Mouse (Mus musculus) liver, embryonic 11.5 days (tissue): ENCODE data around the gene Adam30. TPM values are rescaled to one million over a fixed set of nuclear protein-coding genes. Genes with fewer than 3 reads are reported as not detected.
A peak's percentile ranks its signal among the peaks of the same experiment; 100 is the strongest.

Experiments
- ATAC-seq: fragments of 200-750 bp; cut with Nextera tagmentation; replicated peaks from 2 replicates; pipeline ENCODE4 v1.8.0; 2017; ENCODE audit warnings: moderate number of reproducible peaks, mild to moderate bottlenecking, moderate TSS enrichment, moderate library complexity; ENCODE audit not compliant: low FRiP score
- DNase-seq: peaks from one replicate; pipeline ENCODE4 v3.0.0-alpha.2; 2017; ENCODE audit warnings: low spot score
- H3K27ac ChIP-seq: fragments of 300-500 bp; sonication (generic); 2 replicates; pipeline ENCODE4 v1.5.1; 2014; ENCODE audit warnings: mild to moderate bottlenecking, low read depth, low read length, control low read depth
- H3K27me3 ChIP-seq: fragments of 300-500 bp; sonication (generic); replicated peaks from 2 replicates; pipeline ENCODE4 v1.6.1; 2014; ENCODE audit warnings: low read length, mixed read lengths; ENCODE audit not compliant: control insufficient read depth, insufficient read depth
- H3K36me3 ChIP-seq: fragments of 300-500 bp; sonication (generic); 2 replicates; pipeline ENCODE4 v1.6.1; 2014; ENCODE audit warnings: mild to moderate bottlenecking, low read length, moderate library complexity, mixed read lengths; ENCODE audit not compliant: control insufficient read depth, insufficient read depth
- H3K4me1 ChIP-seq: fragments of 300-500 bp; sonication (generic); replicated peaks from 2 replicates; pipeline ENCODE4 v1.6.1; 2014; ENCODE audit warnings: low read length, mixed read lengths; ENCODE audit not compliant: control insufficient read depth, insufficient read depth
- H3K4me2 ChIP-seq: fragments of 300-500 bp; sonication (generic); 2 replicates; pipeline ENCODE4 v1.6.1; 2014; ENCODE audit warnings: mild to moderate bottlenecking, control low read depth, moderate library complexity
- H3K4me3 ChIP-seq: fragments of 300-500 bp; sonication (generic); 2 replicates; pipeline ENCODE4 v1.5.1; 2014; ENCODE audit warnings: low read depth, low read length, control low read depth
- H3K9ac ChIP-seq: fragments of 300-500 bp; sonication (generic); 2 replicates; pipeline ENCODE4 v1.6.1; 2014; ENCODE audit warnings: low read depth, low read length, control low read depth
- H3K9me3 ChIP-seq: fragments of 300-500 bp; sonication (generic); 2 replicates; pipeline ENCODE4 v1.6.1; 2016; ENCODE audit warnings: low read length, inconsistent platforms, mixed read lengths; ENCODE audit not compliant: control insufficient read depth
- WGBS: fragments of 180-500 bp; shearing (Covaris S2); extraction: QIAGEN DNeasy Blood & Tissue Kit; methylation state at CpG from one replicate; pipeline ENCODE4 v1.1.7; 2014; 5-methylcytosine and 5-hydroxymethylcytosine counted together
- polyA plus RNA-seq: library from polyadenylated mRNA; unstranded; fragments of >200 nt; fragmentation: Nextera tagmentation; extraction: Ambion mirVana; gene quantifications from 2 replicates; pipeline ENCODE4 v1.2.1, GENCODE M21; 2014

Gene Adam30
- polyA plus RNA-seq, 1 experiment from 2014 or later: not detected

GRCm38 (mm10) chr3:98157585-98157984 lies 2.8 kb upstream of the Adam30 start:
- DNase-seq (no peak), ATAC-seq (no peak)
- Histone ChIP-seq H3K9ac (no peak overlapping the region), H3K4me1 (no peaks in the 10 kb centered on the region), H3K4me2 (no peak overlapping the region), H3K27me3 (no peaks in the 10 kb centered on the region), H3K36me3 (no peaks in the 10 kb centered on the region), H3K4me3 (no peak overlapping the region), H3K9me3 (no peaks in the 10 kb centered on the region), H3K27ac (no peak overlapping the region)
- 37% methylated on average over 2 of the region's 2 CpGs for WGBS

GRCm38 (mm10) chr3:98158646-98159045 lies 1.8 kb upstream of the Adam30 start:
- no peak for DNase-seq
- 70% methylated on average over 4 of the region's 4 CpGs for WGBS
- Histone ChIP-seq H3K27me3 (no peaks in the 10 kb centered on the region), H3K4me3 (no peak overlapping the region), H3K9me3 (no peaks in the 10 kb centered on the region), H3K4me2 (no peak overlapping the region), H3K9ac (no peak overlapping the region), H3K36me3 (no peaks in the 10 kb centered on the region), H3K27ac (no peak overlapping the region), H3K4me1 (no peaks in the 10 kb centered on the region)
- ATAC-seq: no peak

DNA sequence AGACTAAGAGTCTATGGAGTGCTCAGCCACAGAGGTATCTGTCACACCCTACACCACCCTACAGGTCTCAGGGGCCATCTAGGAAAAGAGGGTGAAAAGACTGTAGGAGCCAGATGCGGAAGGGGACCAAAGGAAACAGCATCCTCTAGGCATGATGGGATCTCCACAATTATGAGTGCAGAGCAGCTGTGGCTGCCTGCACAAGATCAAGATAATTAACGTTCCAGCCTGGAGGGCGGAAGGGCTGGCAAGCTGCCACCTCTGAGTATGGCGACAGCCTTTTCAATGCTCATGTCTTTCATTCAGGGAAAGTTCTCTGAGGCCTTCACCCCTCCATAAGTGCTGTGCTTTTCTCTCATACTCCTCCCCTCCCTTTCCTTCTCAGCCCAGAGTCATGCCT lies 1.1 kb upstream of the Adam30 start:
- Histone ChIP-seq H3K4me1 (no peaks in the 10 kb centered on the region), H3K9me3 (no peaks in the 10 kb centered on the region), H3K4me3 (no peak overlapping the region), H3K4me2 (no peak overlapping the region), H3K27me3 (no peaks in the 10 kb centered on the region), H3K27ac (no peak overlapping the region), H3K9ac (no peak overlapping the region), H3K36me3 (no peaks in the 10 kb centered on the region)
- ATAC-seq (no peak), DNase-seq (no peak)
- WGBS: 71% methylated on average over 4 of the region's 4 CpGs

DNA sequence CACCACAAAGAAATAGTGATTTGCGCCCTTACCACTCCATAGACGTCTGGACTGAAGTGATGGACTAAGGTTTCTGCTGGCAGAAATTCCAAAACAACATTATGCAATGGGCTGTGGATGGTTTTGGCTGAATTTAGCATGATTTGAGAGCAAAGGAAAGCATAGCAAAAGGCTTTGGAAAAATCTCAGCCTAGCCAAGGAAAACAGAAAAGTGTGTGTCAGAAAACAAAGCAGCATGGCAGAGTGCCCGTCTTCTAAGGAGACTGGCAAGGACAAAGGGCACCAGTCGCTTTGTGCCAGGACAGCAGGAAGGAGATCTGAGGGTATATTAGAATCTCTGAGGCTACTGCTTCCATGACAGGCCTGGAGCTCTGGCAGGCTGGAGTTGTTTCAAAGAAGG lies 17.9 kb downstream of the Adam30 start:
- no peaks in the 10 kb centered on the region for H3K36me3 ChIP-seq
- no peak overlapping the region for H3K27ac ChIP-seq
- DNase-seq: no peak
- no peaks in the 10 kb centered on the region for H3K27me3 ChIP-seq
- WGBS: 81% methylated on average over 4 of the region's 4 CpGs
- no peak overlapping the region for H3K4me3 ChIP-seq
- ATAC-seq: no peak
- no peaks in the 10 kb centered on the region for H3K4me1 ChIP-seq
- no peaks in the 10 kb centered on the region for H3K9me3 ChIP-seq
- H3K9ac ChIP-seq: no peak overlapping the region
- H3K4me2 ChIP-seq: no peak overlapping the region

GRCm38 (mm10) chr3:98180805-98181204 lies 20.4 kb downstream of the Adam30 start:
- no peaks in the 10 kb centered on the region for H3K36me3 ChIP-seq
- H3K27ac ChIP-seq: no peak overlapping the region
- no peaks in the 10 kb centered on the region for H3K4me1 ChIP-seq
- no peaks in the 10 kb centered on the region for H3K9me3 ChIP-seq
- H3K4me2 ChIP-seq: no peak overlapping the region
- DNase-seq (no peak), ATAC-seq (0 out of 2 replicates have a peak, but pooled peaks have one; percentile 43)
- no peaks in the 10 kb centered on the region for H3K27me3 ChIP-seq
- 25% methylated on average over 7 of the region's 7 CpGs for WGBS
- H3K9ac ChIP-seq: no peak overlapping the region
- no peak overlapping the region for H3K4me3 ChIP-seq

- Histone ChIP-seq H3K4me2 (no peak overlapping the region), H3K9ac (no peak overlapping the region), H3K27me3 (no peaks in the 10 kb centered on the region), H3K27ac (no peak overlapping the region), H3K4me3 (no peak overlapping the region), H3K4me1 (no peaks in the 10 kb centered on the region), H3K36me3 (no peaks in the 10 kb centered on the region), H3K9me3 (no peaks in the 10 kb centered on the region)
- ATAC-seq (no peak), DNase-seq (no peak)
- 70% methylated on average over 10 of the region's 10 CpGs for WGBS
These were observed 24.8 kb downstream of the Adam30 start for GRCm38 (mm10) chr3:98185163-98185714.

GRCm38 (mm10) chr3:98187777-98188176 lies 27.3 kb downstream of the Adam30 start:
- Histone ChIP-seq H3K9me3 (no peaks in the 10 kb centered on the region), H3K4me1 (no peaks in the 10 kb centered on the region), H3K4me3 (no peak overlapping the region), H3K27me3 (no peaks in the 10 kb centered on the region), H3K9ac (no peak overlapping the region), H3K27ac (no peak overlapping the region), H3K4me2 (no peak overlapping the region), H3K36me3 (no peaks in the 10 kb centered on the region)
- DNase-seq (no peak), ATAC-seq (no peak)
- WGBS: 82% methylated on average over 3 of the region's 3 CpGs

GRCm38 (mm10) chr3:98197711-98198532 lies 37.5 kb downstream of the Adam30 start:
- Histone ChIP-seq H3K36me3 (no peaks in the 10 kb centered on the region), H3K9ac (no peak overlapping the region), H3K4me3 (no peak overlapping the region), H3K4me1 (no peaks in the 10 kb centered on the region), H3K27ac (peak overlapping the region; percentile 64), H3K27me3 (no peaks in the 10 kb centered on the region), H3K4me2 (no peak overlapping the region), H3K9me3 (no peaks in the 10 kb centered on the region)
- WGBS: 42% methylated on average over 9 of the region's 9 CpGs
- no peak for DNase-seq
- peak; percentile 39; the same call in 1 of the 2 replicates for ATAC-seq

- no peak overlapping the region for H3K4me3 ChIP-seq
- no peak overlapping the region for H3K27ac ChIP-seq
- H3K36me3 ChIP-seq: no peaks in the 10 kb centered on the region
- no peak for ATAC-seq
- no peaks in the 10 kb centered on the region for H3K9me3 ChIP-seq
- H3K4me2 ChIP-seq: no peak overlapping the region
- H3K4me1 ChIP-seq: no peaks in the 10 kb centered on the region
- WGBS: 60% methylated on average over 5 of the region's 5 CpGs
- H3K9ac ChIP-seq: no peak overlapping the region
- DNase-seq: no peak
- H3K27me3 ChIP-seq: no peaks in the 10 kb centered on the region
These were observed 39.3 kb downstream of the Adam30 start for GRCm38 (mm10) chr3:98199747-98200146.
